Mouse (Mus musculus): ENCODE results near the gene Gm8857.
"Not testable (repeated sequence)": the region's sequence is repeated elsewhere in the genome, so short reads cannot be mapped to it uniquely, and the experiment has no call there.

The Gm8857 gene

GRCm38 (mm10) chr5:10947505-10947904 lies at the start of gene Gm8857, which contains the start of gene Gm8871:
Gm8857 (plus strand) TSS chr5:10947807.
Gm8871 (plus strand) TSS chr5:10947805.
- not testable (repeated sequence) for DNase-seq

- DNase-seq, result not testable (repeated sequence)
Measured at GRCm38 (mm10) chr5:10953512-10953911, 5.9 kb downstream of the Gm8857 start.

- DNase-seq, result not testable (repeated sequence)
Measured at GRCm38 (mm10) chr5:10958057-10958456, 10.4 kb downstream of the Gm8857 start.

Measured in lung, adult 18-20 months (tissue).